Mouse (Mus musculus): ENCODE results near the gene Abcb11. TPM values are rescaled to one million over a fixed set of nuclear protein-coding genes. Genes with fewer than 3 reads are reported as not detected.
"Not testable (repeated sequence)": the region's sequence is repeated elsewhere in the genome, so short reads cannot be mapped to it uniquely, and the experiment has no call there.

Abcb11 gene
- polyA plus RNA-seq, 1 experiment from 2014 or later, result not detected

- ATAC-seq (ENCODE audit: low FRiP score), result peak; percentile 100
- not testable (repeated sequence) for H3K4me1 ChIP-seq (ENCODE audit: control insufficient read depth, insufficient read depth, low read length)
These were observed 13.0 kb upstream of the Abcb11 start for GRCm38 (mm10) chr2:69355402-69355801.

GRCm38 (mm10) chr2:69341506-69341905, 910 bp downstream of the Abcb11 start:
- 89% methylated on average over 6 of the region's 6 CpGs for WGBS
- no peaks in the 10 kb centered on the region for H3K27me3 ChIP-seq (ENCODE audit: control insufficient read depth, insufficient read depth, low read length)

More at GRCm38 (mm10) chr2:69355402-69355801, 13.0 kb upstream of the Abcb11 start:
- H3K4me2 ChIP-seq; H3K9ac ChIP-seq (ENCODE audit: low read length); H3K27ac ChIP-seq (ENCODE audit: low read depth, low read length); H3K27me3 ChIP-seq (ENCODE audit: control insufficient read depth, insufficient read depth, low read length); H3K4me3 ChIP-seq (ENCODE audit: low read depth, low read length); H3K9me3 ChIP-seq (ENCODE audit: control insufficient read depth, low read length); DNase-seq (ENCODE audit: low spot score, missing footprints); H3K36me3 ChIP-seq (ENCODE audit: control insufficient read depth, insufficient read depth, low read length): not testable (repeated sequence)

GRCm38 (mm10) chr2:69331523-69331922, 10.9 kb downstream of the Abcb11 start:
- not testable (repeated sequence) for ATAC-seq (ENCODE audit: low FRiP score); H3K27me3 ChIP-seq (ENCODE audit: control insufficient read depth, insufficient read depth, low read length)
- WGBS, result 92% methylated on average over 5 of the region's 6 CpGs

More at GRCm38 (mm10) chr2:69341506-69341905, 910 bp downstream of the Abcb11 start:
- no peak overlapping the region for H3K4me3 ChIP-seq (ENCODE audit: low read depth, low read length)
- no peaks in the 10 kb centered on the region for H3K4me1 ChIP-seq (ENCODE audit: control insufficient read depth, insufficient read depth, low read length)
- H3K4me2 ChIP-seq, result no peak overlapping the region
- ATAC-seq (ENCODE audit: low FRiP score) (no peak), DNase-seq (ENCODE audit: low spot score, missing footprints) (no peak)
- H3K27ac ChIP-seq (ENCODE audit: low read depth, low read length), result no peak overlapping the region
- no peak overlapping the region for H3K9ac ChIP-seq (ENCODE audit: low read length)
- H3K36me3 ChIP-seq (ENCODE audit: control insufficient read depth, insufficient read depth, low read length), result no peaks in the 10 kb centered on the region
- no peaks in the 10 kb centered on the region for H3K9me3 ChIP-seq (ENCODE audit: control insufficient read depth, low read length)

GRCm38 (mm10) chr2:69328509-69329163, 13.8 kb downstream of the Abcb11 start:
- H3K27ac ChIP-seq (ENCODE audit: low read depth, low read length), result no peak overlapping the region
- WGBS, result 87% methylated on average over 5 of the region's 5 CpGs
- no peaks in the 10 kb centered on the region for H3K4me1 ChIP-seq (ENCODE audit: control insufficient read depth, insufficient read depth, low read length)
- no peak overlapping the region for H3K4me3 ChIP-seq (ENCODE audit: low read depth, low read length)
- no peaks in the 10 kb centered on the region for H3K36me3 ChIP-seq (ENCODE audit: control insufficient read depth, insufficient read depth, low read length)
- ATAC-seq (ENCODE audit: low FRiP score) (peak; percentile 62; the same call in 1 of the 2 replicates), DNase-seq (ENCODE audit: low spot score, missing footprints) (peak; percentile 85)
- no peaks in the 10 kb centered on the region for H3K27me3 ChIP-seq (ENCODE audit: control insufficient read depth, insufficient read depth, low read length)
- no peak overlapping the region for H3K4me2 ChIP-seq
- H3K9ac ChIP-seq (ENCODE audit: low read length), result no peak overlapping the region
- H3K9me3 ChIP-seq (ENCODE audit: control insufficient read depth, low read length), result no peaks in the 10 kb centered on the region

More at GRCm38 (mm10) chr2:69331523-69331922, 10.9 kb downstream of the Abcb11 start:
- H3K27ac ChIP-seq (ENCODE audit: low read depth, low read length); DNase-seq (ENCODE audit: low spot score, missing footprints); H3K9me3 ChIP-seq (ENCODE audit: control insufficient read depth, low read length); H3K9ac ChIP-seq (ENCODE audit: low read length); H3K4me3 ChIP-seq (ENCODE audit: low read depth, low read length); H3K36me3 ChIP-seq (ENCODE audit: control insufficient read depth, insufficient read depth, low read length); H3K4me2 ChIP-seq; H3K4me1 ChIP-seq (ENCODE audit: control insufficient read depth, insufficient read depth, low read length): not testable (repeated sequence)

- Histone ChIP-seq H3K4me1 (ENCODE audit: control insufficient read depth, insufficient read depth, low read length) (no peaks in the 10 kb centered on the region), H3K27ac (ENCODE audit: low read depth, low read length) (no peak overlapping the region), H3K4me3 (ENCODE audit: low read depth, low read length) (no peak overlapping the region), H3K9me3 (ENCODE audit: control insufficient read depth, low read length) (no peaks in the 10 kb centered on the region), H3K9ac (ENCODE audit: low read length) (no peak overlapping the region), H3K4me2 (no peak overlapping the region), H3K36me3 (ENCODE audit: control insufficient read depth, insufficient read depth, low read length) (no peaks in the 10 kb centered on the region), H3K27me3 (ENCODE audit: control insufficient read depth, insufficient read depth, low read length) (no peaks in the 10 kb centered on the region)
- ATAC-seq (ENCODE audit: low FRiP score) (no peak), DNase-seq (ENCODE audit: low spot score, missing footprints) (no peak)
- WGBS, result 83% methylated on average over 5 of the region's 5 CpGs
These were observed 17.3 kb downstream of the Abcb11 start for GRCm38 (mm10) chr2:69324881-69325660.

GRCm38 (mm10) chr2:69323018-69323417, 19.4 kb downstream of the Abcb11 start:
- no peak overlapping the region for H3K4me3 ChIP-seq (ENCODE audit: low read depth, low read length)
- no peaks in the 10 kb centered on the region for H3K9me3 ChIP-seq (ENCODE audit: control insufficient read depth, low read length)
- no peaks in the 10 kb centered on the region for H3K36me3 ChIP-seq (ENCODE audit: control insufficient read depth, insufficient read depth, low read length)
- no peak overlapping the region for H3K4me2 ChIP-seq
- DNase-seq (ENCODE audit: low spot score, missing footprints) (no peak), ATAC-seq (ENCODE audit: low FRiP score) (no peak)
- no peak overlapping the region for H3K27ac ChIP-seq (ENCODE audit: low read depth, low read length)
- H3K4me1 ChIP-seq (ENCODE audit: control insufficient read depth, insufficient read depth, low read length), result no peaks in the 10 kb centered on the region
- no peaks in the 10 kb centered on the region for H3K27me3 ChIP-seq (ENCODE audit: control insufficient read depth, insufficient read depth, low read length)
- no peak overlapping the region for H3K9ac ChIP-seq (ENCODE audit: low read length)
- 90% methylated on average over 4 of the region's 4 CpGs for WGBS

- DNase-seq (ENCODE audit: low spot score, missing footprints) (no peak), ATAC-seq (ENCODE audit: low FRiP score) (no peak)
- WGBS, result 77% methylated on average over 5 of the region's 5 CpGs
- Histone ChIP-seq H3K36me3 (ENCODE audit: control insufficient read depth, insufficient read depth, low read length) (no peaks in the 10 kb centered on the region), H3K4me1 (ENCODE audit: control insufficient read depth, insufficient read depth, low read length) (no peaks in the 10 kb centered on the region), H3K4me2 (no peak overlapping the region), H3K4me3 (ENCODE audit: low read depth, low read length) (no peak overlapping the region), H3K27ac (ENCODE audit: low read depth, low read length) (no peak overlapping the region), H3K27me3 (ENCODE audit: control insufficient read depth, insufficient read depth, low read length) (no peaks in the 10 kb centered on the region), H3K9ac (ENCODE audit: low read length) (no peak overlapping the region), H3K9me3 (ENCODE audit: control insufficient read depth, low read length) (no peaks in the 10 kb centered on the region)
These were observed 21.0 kb downstream of the Abcb11 start for GRCm38 (mm10) chr2:69321457-69321856.

GRCm38 (mm10) chr2:69311337-69311736, 31.1 kb downstream of the Abcb11 start:
- ATAC-seq (ENCODE audit: low FRiP score) (no peak), DNase-seq (ENCODE audit: low spot score, missing footprints) (no peak)
- WGBS, result 95% methylated on average over 4 of the region's 4 CpGs
- Histone ChIP-seq H3K4me2 (no peak overlapping the region), H3K9ac (ENCODE audit: low read length) (no peak overlapping the region), H3K27ac (ENCODE audit: low read depth, low read length) (no peak overlapping the region), H3K36me3 (ENCODE audit: control insufficient read depth, insufficient read depth, low read length) (no peaks in the 10 kb centered on the region), H3K9me3 (ENCODE audit: control insufficient read depth, low read length) (no peaks in the 10 kb centered on the region), H3K27me3 (ENCODE audit: control insufficient read depth, insufficient read depth, low read length) (no peaks in the 10 kb centered on the region), H3K4me1 (ENCODE audit: control insufficient read depth, insufficient read depth, low read length) (no peaks in the 10 kb centered on the region), H3K4me3 (ENCODE audit: low read depth, low read length) (no peak overlapping the region)

- Histone ChIP-seq H3K27ac (ENCODE audit: low read depth, low read length) (no peak overlapping the region), H3K27me3 (ENCODE audit: control insufficient read depth, insufficient read depth, low read length) (no peaks in the 10 kb centered on the region), H3K9ac (ENCODE audit: low read length) (no peak overlapping the region), H3K4me3 (ENCODE audit: low read depth, low read length) (no peak overlapping the region), H3K9me3 (ENCODE audit: control insufficient read depth, low read length) (no peaks in the 10 kb centered on the region), H3K4me2 (no peak overlapping the region), H3K36me3 (ENCODE audit: control insufficient read depth, insufficient read depth, low read length) (no peaks in the 10 kb centered on the region), H3K4me1 (ENCODE audit: control insufficient read depth, insufficient read depth, low read length) (no peaks in the 10 kb centered on the region)
- DNase-seq (ENCODE audit: low spot score, missing footprints), result no peak
- WGBS, result 76% methylated on average over 6 of the region's 6 CpGs
- ATAC-seq (ENCODE audit: low FRiP score), result no peak
These were observed 34.3 kb downstream of the Abcb11 start for GRCm38 (mm10) chr2:69308136-69308535.

Data from midbrain, embryonic 11.5 days (tissue).